Mouse (Mus musculus) WW6 (cell line): ENCODE results near the gene Tmem132c.
A peak's percentile ranks its signal among the peaks of the same experiment; 100 is the strongest.

Experiments used
- DNase-seq: peaks from one replicate; pipeline ENCODE4 v3.0.0-alpha.2; 2013; ENCODE audit warnings: low read depth, low spot score

Tmem132c gene

GRCm38 (mm10) chr5:127416536-127416935 is 174.9 kb downstream of the Tmem132c start:
- no peak for DNase-seq

DNA sequence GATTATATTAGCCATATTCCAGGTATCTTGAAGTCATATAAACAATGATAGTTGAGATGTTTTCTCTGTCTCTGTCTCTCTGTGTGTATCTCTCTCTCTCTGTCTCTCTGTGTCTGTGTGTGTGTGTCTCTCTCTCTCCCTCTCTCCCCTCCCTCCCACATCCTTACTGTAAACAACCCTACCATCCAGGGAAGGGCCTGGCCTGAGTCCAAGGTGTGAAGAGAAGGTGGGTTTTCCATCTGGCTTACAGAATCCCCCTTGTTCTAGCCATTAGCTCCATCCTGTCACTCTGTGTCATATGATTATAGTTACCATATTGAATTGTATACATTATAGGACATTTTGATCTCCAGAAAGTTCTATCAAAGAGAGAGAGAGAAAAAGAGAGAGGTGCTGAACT is 182.3 kb downstream of the Tmem132c start:
- DNase-seq: no peak

GRCm38 (mm10) chr5:127429124-127429523 is 187.5 kb downstream of the Tmem132c start:
- no peak for DNase-seq

- DNase-seq: no peak
These were observed 190.0 kb downstream of the Tmem132c start for GRCm38 (mm10) chr5:127431561-127431960.

DNA sequence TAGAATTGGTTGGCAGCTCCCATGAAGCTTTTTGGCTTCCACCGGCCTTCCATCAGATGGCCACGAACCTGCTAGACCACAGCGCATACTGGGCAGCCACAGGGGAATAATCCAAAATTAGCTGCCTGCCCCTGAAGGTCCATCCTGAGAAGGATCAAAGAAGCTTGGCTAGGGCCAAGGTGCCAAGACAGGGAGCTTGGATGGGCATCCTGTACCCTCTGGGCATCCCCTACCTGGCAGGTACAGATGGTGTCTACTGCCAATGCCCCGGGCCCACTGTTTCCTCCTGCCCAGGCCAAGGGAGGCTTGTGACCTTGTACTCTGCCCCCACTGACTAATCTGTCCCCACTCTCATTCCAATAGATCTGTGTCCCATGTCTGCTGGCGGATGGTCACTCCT is 195.2 kb downstream of the Tmem132c start:
- DNase-seq: no peak

GRCm38 (mm10) chr5:127438639-127439038 is 197.0 kb downstream of the Tmem132c start:
- no peak for DNase-seq

- no peak for DNase-seq
These were observed 200.4 kb downstream of the Tmem132c start for GRCm38 (mm10) chr5:127441963-127442362.

DNA sequence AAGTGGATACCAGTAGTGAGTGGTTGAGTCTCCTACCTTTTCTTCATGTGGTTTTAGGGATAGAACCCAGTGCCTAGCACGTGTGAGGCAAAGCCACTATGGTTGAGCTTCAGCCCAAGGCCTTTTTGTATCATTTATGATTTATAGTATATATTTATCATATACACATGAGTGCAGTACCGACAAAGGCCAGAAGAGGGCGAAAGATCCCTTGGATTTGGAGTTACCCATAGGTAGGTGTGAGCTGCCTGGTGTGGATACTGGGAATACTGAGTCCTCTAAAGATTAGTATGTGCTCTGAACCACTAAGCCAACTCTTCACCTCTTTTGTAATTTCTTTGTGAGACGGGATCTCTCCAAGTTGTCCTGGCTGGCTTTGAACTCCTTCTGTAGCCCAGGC is 212.0 kb downstream of the Tmem132c start:
- no peak for DNase-seq

DNA sequence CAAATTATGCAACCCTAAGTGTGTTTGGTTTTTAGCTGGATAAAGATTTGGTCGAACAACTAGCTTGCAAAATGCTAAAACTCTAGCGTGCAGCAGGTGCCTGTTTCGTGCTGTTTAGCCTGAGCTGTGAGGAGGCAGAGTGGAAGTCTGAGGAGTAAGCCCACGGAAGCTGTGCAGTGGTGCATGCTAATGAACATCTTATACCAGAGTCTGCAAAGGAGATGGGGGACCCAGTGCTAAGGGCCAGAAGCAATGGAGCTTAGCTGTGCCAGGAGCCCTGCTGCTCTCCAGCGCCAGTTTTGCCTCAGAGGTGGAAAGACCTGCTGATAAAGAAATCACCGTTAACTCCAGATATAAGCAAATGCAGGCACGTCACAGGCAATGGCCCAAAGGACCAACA is 212.5 kb downstream of the Tmem132c start:
- no peak for DNase-seq

DNA sequence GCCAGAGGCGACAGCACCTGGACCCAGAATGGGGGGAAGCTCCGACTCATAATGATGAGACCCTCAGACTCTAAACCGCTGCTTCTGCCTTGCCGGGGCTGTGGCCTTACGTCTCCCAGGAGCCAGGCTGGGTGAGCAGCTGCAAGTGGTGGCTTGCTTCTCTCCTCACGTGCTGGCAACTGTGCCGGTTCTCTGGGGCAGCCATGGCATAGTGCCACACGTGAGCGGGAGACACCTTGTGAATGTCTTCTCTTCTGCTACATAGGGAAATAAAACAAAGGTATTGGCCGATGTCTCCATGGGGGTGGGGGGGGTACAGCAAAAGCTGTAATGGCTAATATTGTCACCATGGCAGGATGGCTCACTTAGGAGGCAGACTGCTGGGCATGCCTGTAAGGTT is 214.5 kb downstream of the Tmem132c start:
- no peak for DNase-seq

- no peak for DNase-seq
These were observed 226.5 kb downstream of the Tmem132c start for GRCm38 (mm10) chr5:127468151-127468550.

GRCm38 (mm10) chr5:127470351-127470750 is 228.7 kb downstream of the Tmem132c start:
- DNase-seq: no peak

DNA sequence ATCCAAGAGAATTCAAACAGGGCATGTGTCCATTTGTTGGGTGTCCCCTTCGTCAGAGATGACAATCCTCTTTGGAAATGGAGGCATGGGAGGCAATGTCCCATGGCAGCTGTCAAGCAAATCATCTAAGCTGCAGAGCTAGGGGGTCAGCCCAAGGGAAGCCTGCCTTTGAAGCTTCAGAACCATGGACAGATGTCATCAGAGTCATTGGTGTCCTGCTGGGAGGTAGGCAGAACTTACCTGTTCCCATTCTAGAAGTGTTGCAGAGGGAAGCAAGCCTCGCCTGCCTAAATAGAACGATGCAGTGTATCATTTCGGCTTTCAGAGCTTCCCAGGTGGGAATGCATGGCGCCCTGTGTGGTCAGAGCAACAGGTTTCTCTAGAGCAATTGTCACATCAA is 230.3 kb downstream of the Tmem132c start:
- DNase-seq: peak; percentile 26

- DNase-seq: no peak
These were observed 232.1 kb downstream of the Tmem132c start for GRCm38 (mm10) chr5:127473706-127474105.

DNA sequence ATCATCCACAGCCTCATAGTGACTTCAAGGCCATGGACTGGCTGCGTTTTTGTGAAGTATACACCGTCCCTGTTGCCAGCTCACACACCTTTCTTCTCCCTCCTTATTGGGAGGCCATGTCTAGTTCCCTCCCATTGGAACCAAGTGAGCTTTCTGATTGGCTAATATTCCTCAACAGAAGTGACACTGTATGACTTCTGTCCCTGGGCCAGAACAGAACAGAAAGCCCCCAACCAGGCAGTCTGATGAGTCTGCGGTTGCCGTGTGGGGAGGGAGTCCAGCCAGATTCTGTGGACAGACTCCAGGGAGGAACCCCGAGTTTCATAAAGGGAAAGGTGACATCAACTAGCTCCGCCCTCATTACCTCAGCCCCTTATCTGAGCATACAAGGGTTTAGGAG is 233.2 kb downstream of the Tmem132c start:
- no peak for DNase-seq

DNA sequence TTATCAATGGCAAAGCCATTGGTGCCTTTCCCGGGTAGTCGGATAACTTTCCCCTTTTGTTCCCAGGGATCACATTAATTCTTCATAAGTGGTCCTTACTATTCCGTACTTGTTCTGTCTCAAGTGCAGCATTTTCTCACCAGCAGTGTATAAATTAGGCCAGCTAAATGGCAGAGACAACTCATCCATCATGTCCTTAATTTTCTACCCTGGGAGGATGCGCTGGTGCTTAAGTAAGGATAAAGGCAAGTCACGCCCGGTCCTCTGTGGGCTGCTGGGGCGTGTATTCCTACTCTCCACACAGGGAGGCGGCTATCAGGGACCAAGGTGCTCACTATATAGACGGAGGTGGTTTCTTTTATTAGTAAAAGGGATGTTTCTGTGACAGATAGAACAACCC is 236.2 kb downstream of the Tmem132c start:
- DNase-seq: no peak

GRCm38 (mm10) chr5:127478322-127478721 is 236.7 kb downstream of the Tmem132c start:
- no peak for DNase-seq

DNA sequence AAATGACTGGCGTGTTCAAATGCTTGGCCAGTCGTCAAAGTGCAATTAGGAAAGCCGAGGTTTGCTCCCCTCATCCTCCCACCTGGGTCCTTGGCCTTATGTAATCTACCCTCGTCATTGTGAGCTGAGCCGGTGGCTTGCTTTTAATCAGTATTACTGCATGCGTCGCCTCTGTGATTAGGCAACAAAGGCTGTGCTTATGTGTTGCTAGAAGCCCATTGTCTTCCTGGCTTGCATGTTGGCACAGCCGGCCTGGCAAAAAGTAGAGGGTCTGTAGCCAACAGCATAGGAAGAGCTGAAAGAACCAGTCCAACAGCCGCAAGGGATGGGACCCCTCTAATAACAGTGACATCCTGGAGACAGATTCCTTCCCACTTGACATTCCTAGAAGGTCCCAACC is 239.3 kb downstream of the Tmem132c start:
- no peak for DNase-seq

- peak; percentile 56 for DNase-seq
These were observed 239.8 kb downstream of the Tmem132c start for GRCm38 (mm10) chr5:127481416-127481815.

- no peak for DNase-seq
These were observed 240.7 kb downstream of the Tmem132c start for GRCm38 (mm10) chr5:127482342-127482741.

DNA sequence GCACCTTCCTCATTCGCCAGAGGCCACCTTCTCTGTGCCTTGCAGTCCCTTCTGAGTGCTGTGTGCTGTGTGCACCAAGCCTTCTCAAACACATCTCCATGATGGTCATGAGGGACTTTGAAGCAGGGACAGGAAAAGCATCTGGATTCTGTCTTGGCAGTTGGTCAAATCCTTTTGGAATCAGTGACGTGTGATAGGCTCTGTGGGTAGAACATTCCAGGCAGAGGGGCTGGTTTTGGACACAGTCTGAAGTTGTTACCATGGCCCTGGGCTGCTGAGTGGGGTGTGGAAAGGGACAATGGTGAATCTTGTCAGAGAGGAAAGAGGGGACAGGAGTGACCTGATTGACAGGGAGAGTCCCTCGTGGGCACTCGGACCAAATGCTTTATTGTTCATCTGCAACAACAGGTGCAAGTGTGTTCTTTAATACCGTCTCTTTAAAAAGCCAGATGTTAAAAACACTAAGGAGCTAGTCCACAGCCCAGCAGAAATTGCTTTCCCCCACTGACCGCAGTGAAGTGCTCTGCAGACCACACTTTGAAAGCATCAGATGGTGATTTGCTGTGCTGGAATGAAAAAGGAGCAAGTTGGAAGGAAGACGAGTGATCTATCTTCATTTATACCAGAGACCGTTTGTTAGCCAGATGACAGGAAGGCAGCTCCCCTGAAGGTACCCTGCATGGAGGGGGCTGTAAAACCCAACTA is 242.5 kb downstream of the Tmem132c start:
- no peak for DNase-seq

DNA sequence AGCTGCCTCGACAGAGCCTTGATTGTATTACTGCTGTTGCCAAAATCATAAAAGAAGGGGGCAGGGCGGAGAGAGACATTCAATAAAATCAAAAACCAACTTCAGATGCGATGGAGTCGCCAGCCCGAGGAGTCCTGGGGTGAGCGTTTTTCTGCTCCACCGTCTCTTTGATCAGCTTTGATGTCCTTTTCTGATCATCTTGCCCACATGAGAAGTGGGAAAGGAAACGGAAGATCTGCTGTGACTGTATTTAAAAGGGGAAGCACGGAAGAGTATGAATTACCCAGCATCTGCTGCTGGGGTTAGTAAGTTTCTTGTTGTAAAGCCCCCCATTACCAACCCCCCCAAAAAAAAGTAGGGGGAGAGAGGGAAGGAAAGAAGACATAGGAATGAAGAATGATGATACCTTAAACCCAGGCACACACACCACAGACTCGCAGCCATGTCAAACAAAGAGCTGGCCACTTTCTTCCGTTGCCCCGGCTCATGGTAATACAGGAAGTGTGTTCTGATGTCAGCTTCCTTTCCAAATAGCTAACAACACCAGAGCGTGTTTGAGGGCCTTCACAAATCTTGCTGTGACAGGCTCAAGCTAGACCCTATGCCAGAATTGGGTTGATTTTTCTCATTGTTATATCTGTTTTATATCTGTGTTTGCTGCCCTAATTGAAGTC is 243.3 kb downstream of the Tmem132c start:
- DNase-seq: no peak

DNA sequence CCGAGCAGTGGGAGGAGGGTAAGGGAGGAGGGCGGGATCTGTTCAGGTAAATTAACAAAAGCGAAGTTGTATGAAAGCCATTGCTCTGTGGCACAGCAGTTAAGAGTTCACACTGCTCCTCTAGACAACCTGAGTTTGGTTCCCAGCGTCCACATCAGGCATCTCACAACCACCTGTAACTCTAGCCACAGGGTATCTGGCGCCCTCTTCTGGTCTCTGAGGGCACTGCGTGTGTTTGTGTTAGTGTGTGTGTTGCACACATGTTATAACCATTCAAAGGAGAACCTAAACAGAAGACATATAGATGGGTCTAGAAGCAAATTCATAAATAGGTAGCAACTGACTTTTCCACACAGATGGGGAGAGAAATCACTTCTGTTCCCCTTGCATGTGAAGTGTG is 245.6 kb downstream of the Tmem132c start:
- DNase-seq: no peak
